Mouse (Mus musculus): Measurements from ENCODE around the gene Eif5a.

DNA sequence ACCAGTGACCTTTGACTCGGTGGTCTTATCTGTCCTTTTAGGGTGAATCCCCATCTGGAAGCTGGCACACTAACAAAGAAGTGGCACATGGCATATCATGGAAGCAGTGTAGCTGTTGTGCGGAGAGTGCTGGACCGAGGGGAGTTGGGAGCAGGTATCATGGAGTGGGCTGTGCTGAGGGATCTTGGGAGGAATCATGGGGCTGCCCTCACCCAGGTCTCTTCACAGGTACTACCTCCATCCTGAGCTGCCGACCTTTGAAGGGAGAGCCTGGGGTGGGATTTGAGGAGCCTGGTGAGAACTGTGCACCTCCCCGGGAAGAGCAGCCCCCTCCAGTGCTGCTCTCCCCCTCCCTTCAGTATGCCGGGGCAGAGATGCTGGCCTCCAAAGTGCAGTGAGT is 10.1 kb downstream of the Eif5a start:
- TF ChIP-seq POLR2A (IDR thresholded peaks at IDR 0.05; ENCODE audit: low read depth, low read length), result no peak
- TF ChIP-seq CTCF (IDR thresholded peaks at IDR 0.05; ENCODE audit: borderline replicate concordance, insufficient read depth, low read length), result no peak
